Mouse (Mus musculus): Measurements from ENCODE around the gene Ninj2.

Ninj2 gene

DNA sequence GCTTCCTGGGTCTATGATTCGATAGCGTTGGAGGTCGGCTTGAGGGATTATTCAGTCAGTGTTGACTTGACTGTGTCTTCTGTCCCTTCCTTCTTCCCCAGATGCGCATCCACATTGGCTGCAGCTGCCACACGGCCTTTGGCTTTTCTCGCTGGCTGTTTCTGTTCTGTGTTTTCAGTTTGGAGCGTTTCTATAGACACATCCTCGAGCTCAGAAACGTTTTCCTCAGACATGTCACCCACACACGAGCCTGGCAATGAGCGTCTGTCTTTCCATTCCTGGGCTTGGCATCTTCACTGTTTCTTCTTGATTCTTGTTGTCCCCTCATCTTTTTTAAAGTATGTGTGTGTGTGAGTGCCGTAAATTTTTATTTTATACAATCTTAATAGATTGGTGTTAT is 8.1 kb downstream of the Ninj2 start:
- Histone ChIP-seq H3K27me3 (ENCODE audit: insufficient read depth, low read length) (no peaks in the 10 kb centered on the region), H3K9me3 (ENCODE audit: low read length) (no peaks in the 10 kb centered on the region), H3K4me1 (replicated peaks; ENCODE audit: low read depth, low read length) (peaks cover 13% of the 10 kb centered on the region), H3K4me3 (replicated peaks; ENCODE audit: low read length) (no peak overlapping the region), H3K36me3 (ENCODE audit: insufficient read depth, low read length) (no peaks in the 10 kb centered on the region)
- TF ChIP-seq POU5F1 (IDR thresholded peaks at IDR 0.05; ENCODE audit: borderline replicate concordance, low read length) = no peak
- no peak for TF ChIP-seq CTCF (conservative IDR thresholded peaks at IDR 0.05; ENCODE audit: low read length)
- TF ChIP-seq NANOG (IDR thresholded peaks at IDR 0.05; ENCODE audit: borderline replicate concordance, low read length) = no peak

DNA sequence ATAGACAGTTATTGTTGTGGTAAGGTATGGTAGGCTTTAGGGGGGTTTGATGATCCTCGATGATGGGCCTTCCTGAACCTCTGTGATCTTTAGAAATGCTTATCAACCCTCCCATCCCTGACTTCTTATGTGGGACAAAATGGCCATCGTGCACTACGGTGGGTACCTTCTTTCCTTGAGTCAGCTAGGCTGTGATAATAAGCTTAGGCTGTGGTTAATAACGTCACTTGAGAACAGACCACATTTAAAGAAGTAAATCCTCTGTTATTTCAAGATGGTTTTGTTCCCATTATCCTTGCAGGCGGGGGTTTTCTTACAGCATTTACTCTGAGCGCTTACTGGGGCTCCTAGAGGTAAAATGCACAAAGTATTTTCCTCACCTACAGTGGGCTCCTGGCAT is 8.8 kb downstream of the Ninj2 start:
- TF ChIP-seq CTCF (conservative IDR thresholded peaks at IDR 0.05; ENCODE audit: low read length) = no peak
- TF ChIP-seq NANOG (IDR thresholded peaks at IDR 0.05; ENCODE audit: borderline replicate concordance, low read length) = no peak
- no peak for TF ChIP-seq POU5F1 (IDR thresholded peaks at IDR 0.05; ENCODE audit: borderline replicate concordance, low read length)
- Histone ChIP-seq H3K9me3 (ENCODE audit: low read length) (no peaks in the 10 kb centered on the region), H3K36me3 (ENCODE audit: insufficient read depth, low read length) (no peaks in the 10 kb centered on the region), H3K27me3 (ENCODE audit: insufficient read depth, low read length) (no peaks in the 10 kb centered on the region), H3K4me3 (replicated peaks; ENCODE audit: low read length) (no peak overlapping the region), H3K4me1 (replicated peaks; ENCODE audit: low read depth, low read length) (peaks cover 13% of the 10 kb centered on the region)

- H3K4me3 ChIP-seq (replicated peaks; ENCODE audit: low read length) = no peak overlapping the region
- TF ChIP-seq CTCF (conservative IDR thresholded peaks at IDR 0.05; ENCODE audit: low read length) (no peak), NANOG (IDR thresholded peaks at IDR 0.05; ENCODE audit: borderline replicate concordance, low read length) (no peak), POU5F1 (IDR thresholded peaks at IDR 0.05; ENCODE audit: borderline replicate concordance, low read length) (no peak)
- no peaks in the 10 kb centered on the region for H3K27me3 ChIP-seq (ENCODE audit: insufficient read depth, low read length)
- H3K4me1 ChIP-seq (replicated peaks; ENCODE audit: low read depth, low read length) = peaks cover 17% of the 10 kb centered on the region
- no peaks in the 10 kb centered on the region for H3K36me3 ChIP-seq (ENCODE audit: insufficient read depth, low read length)
- H3K9me3 ChIP-seq (ENCODE audit: low read length) = no peaks in the 10 kb centered on the region
Observed at GRCm38 (mm10) chr6:120103104-120103503, 10.0 kb downstream of the Ninj2 start.

- no peaks in the 10 kb centered on the region for H3K9me3 ChIP-seq (ENCODE audit: low read length)
- H3K27me3 ChIP-seq (ENCODE audit: insufficient read depth, low read length) = peaks cover 3% of the 10 kb centered on the region; the same call in 1 of the 2 replicates
- TF ChIP-seq CTCF (conservative IDR thresholded peaks at IDR 0.05; ENCODE audit: low read length) (no peak), POU5F1 (IDR thresholded peaks at IDR 0.05; ENCODE audit: borderline replicate concordance, low read length) (no peak), NANOG (IDR thresholded peaks at IDR 0.05; ENCODE audit: borderline replicate concordance, low read length) (no peak)
- H3K36me3 ChIP-seq (ENCODE audit: insufficient read depth, low read length) = no peaks in the 10 kb centered on the region
- no peak overlapping the region for H3K4me3 ChIP-seq (replicated peaks; ENCODE audit: low read length)
- peaks cover 25% of the 10 kb centered on the region for H3K4me1 ChIP-seq (replicated peaks; ENCODE audit: low read depth, low read length)
Observed at GRCm38 (mm10) chr6:120105055-120105454, 11.9 kb downstream of the Ninj2 start.

- no peaks in the 10 kb centered on the region for H3K9me3 ChIP-seq (ENCODE audit: low read length)
- peaks cover 41% of the 10 kb centered on the region for H3K4me1 ChIP-seq (replicated peaks; ENCODE audit: low read depth, low read length)
- H3K27me3 ChIP-seq (ENCODE audit: insufficient read depth, low read length) = peaks cover 3% of the 10 kb centered on the region; the same call in 1 of the 2 replicates
- H3K4me3 ChIP-seq (replicated peaks; ENCODE audit: low read length) = no peak overlapping the region
- H3K36me3 ChIP-seq (ENCODE audit: insufficient read depth, low read length) = no peaks in the 10 kb centered on the region
- no peak for TF ChIP-seq POU5F1 (IDR thresholded peaks at IDR 0.05; ENCODE audit: borderline replicate concordance, low read length)
- TF ChIP-seq NANOG (IDR thresholded peaks at IDR 0.05; ENCODE audit: borderline replicate concordance, low read length) = no peak
- TF ChIP-seq CTCF (conservative IDR thresholded peaks at IDR 0.05; ENCODE audit: low read length) = no peak
Observed at GRCm38 (mm10) chr6:120107586-120107985, 14.4 kb downstream of the Ninj2 start.

- TF ChIP-seq NANOG (IDR thresholded peaks at IDR 0.05; ENCODE audit: borderline replicate concordance, low read length) = no peak
- TF ChIP-seq POU5F1 (IDR thresholded peaks at IDR 0.05; ENCODE audit: borderline replicate concordance, low read length) = no peak
- no peak for TF ChIP-seq CTCF (conservative IDR thresholded peaks at IDR 0.05; ENCODE audit: low read length)
- peaks cover 3% of the 10 kb centered on the region; the same call in 1 of the 2 replicates for H3K27me3 ChIP-seq (ENCODE audit: insufficient read depth, low read length)
Observed at GRCm38 (mm10) chr6:120108061-120108460, 14.9 kb downstream of the Ninj2 start.

GRCm38 (mm10) chr6:120109173-120109572 is 16.0 kb downstream of the Ninj2 start:
- H3K4me3 ChIP-seq (replicated peaks; ENCODE audit: low read length) = peak overlapping the region; percentile 67
- no peaks in the 10 kb centered on the region for H3K36me3 ChIP-seq (ENCODE audit: insufficient read depth, low read length)
- H3K4me1 ChIP-seq (replicated peaks; ENCODE audit: low read depth, low read length) = peaks cover 54% of the 10 kb centered on the region
- TF ChIP-seq NANOG (IDR thresholded peaks at IDR 0.05; ENCODE audit: borderline replicate concordance, low read length) (no peak), CTCF (conservative IDR thresholded peaks at IDR 0.05; ENCODE audit: low read length) (no peak), POU5F1 (IDR thresholded peaks at IDR 0.05; ENCODE audit: borderline replicate concordance, low read length) (no peak)
- H3K27me3 ChIP-seq (ENCODE audit: insufficient read depth, low read length) = peaks cover 3% of the 10 kb centered on the region; the same call in 1 of the 2 replicates
- no peaks in the 10 kb centered on the region for H3K9me3 ChIP-seq (ENCODE audit: low read length)

More at GRCm38 (mm10) chr6:120108061-120108460, 14.9 kb downstream of the Ninj2 start:
- Histone ChIP-seq H3K4me1 (replicated peaks; ENCODE audit: low read depth, low read length) (peaks cover 43% of the 10 kb centered on the region), H3K9me3 (ENCODE audit: low read length) (no peaks in the 10 kb centered on the region), H3K36me3 (ENCODE audit: insufficient read depth, low read length) (no peaks in the 10 kb centered on the region), H3K4me3 (replicated peaks; ENCODE audit: low read length) (no peak overlapping the region)

DNA sequence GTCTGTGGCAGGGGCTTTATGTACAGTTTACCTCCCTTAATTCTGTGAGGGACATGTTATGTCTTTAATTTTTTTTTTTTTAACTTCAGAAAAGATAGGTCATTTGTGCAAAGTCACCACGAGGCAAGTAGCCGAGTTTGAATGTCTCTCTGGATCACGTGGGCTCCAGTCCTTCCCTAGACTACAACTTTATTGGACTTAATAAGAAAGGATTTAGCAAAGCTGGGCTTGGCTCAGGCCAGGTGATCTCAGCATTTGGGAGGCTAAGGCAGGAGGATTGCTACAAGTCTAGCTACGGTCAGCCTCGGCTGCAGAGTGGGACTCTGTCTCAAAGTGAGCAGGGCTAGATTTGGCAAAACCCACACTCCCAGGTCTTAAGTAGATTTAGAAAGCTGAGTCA is 16.8 kb downstream of the Ninj2 start:
- H3K36me3 ChIP-seq (ENCODE audit: insufficient read depth, low read length) = no peaks in the 10 kb centered on the region
- no peaks in the 10 kb centered on the region for H3K9me3 ChIP-seq (ENCODE audit: low read length)
- TF ChIP-seq POU5F1 (IDR thresholded peaks at IDR 0.05; ENCODE audit: borderline replicate concordance, low read length) = no peak
- no peak for TF ChIP-seq NANOG (IDR thresholded peaks at IDR 0.05; ENCODE audit: borderline replicate concordance, low read length)
- TF ChIP-seq CTCF (conservative IDR thresholded peaks at IDR 0.05; ENCODE audit: low read length) = no peak
- peaks cover 55% of the 10 kb centered on the region for H3K4me1 ChIP-seq (replicated peaks; ENCODE audit: low read depth, low read length)
- peaks cover 3% of the 10 kb centered on the region; the same call in 1 of the 2 replicates for H3K27me3 ChIP-seq (ENCODE audit: insufficient read depth, low read length)
- H3K4me3 ChIP-seq (replicated peaks; ENCODE audit: low read length) = no peak overlapping the region

Measured in E14TG2a.4 (cell line).